Mouse (Mus musculus): ENCODE data around the gene Bco2.

GRCm38 (mm10) chr9:50555094-50555446 lies at the start of gene Bco2:
- TF ChIP-seq CTCF (IDR thresholded peaks at IDR 0.05; ENCODE audit: extremely low read depth, insufficient read depth, low read length), result no peak
- TF ChIP-seq POLR2A (IDR thresholded peaks at IDR 0.05; ENCODE audit: extremely low read depth, insufficient read depth, low read length), result no peak
